Mouse (Mus musculus) forebrain, postnatal 0 days (tissue): ENCODE measurements around the gene Syce2. TPM values are rescaled to one million over a fixed set of nuclear protein-coding genes. Genes with fewer than 3 reads are reported as not detected.
A peak's percentile ranks its signal among the peaks of the same experiment; 100 is the strongest.

Experiments
- ATAC-seq: fragments of 200-750 bp; cut with Nextera tagmentation; 2 replicates; pipeline ENCODE4 v1.8.0; 2017; ENCODE audit warnings: mild to moderate bottlenecking, moderate library complexity
- DNase-seq: peaks from one replicate; pipeline ENCODE4 v3.0.0-alpha.2; 2015
- H3K27ac ChIP-seq: fragments of 300-500 bp; sonication (generic); 2 replicates; pipeline ENCODE4 v1.5.1; 2014; ENCODE audit warnings: low read depth, mild to moderate bottlenecking, antibody characterized with exemption, low read length, moderate library complexity, mixed read lengths
- H3K27me3 ChIP-seq: fragments of 300-500 bp; sonication (generic); 2 replicates; pipeline ENCODE4 v1.6.1; 2014; ENCODE audit warnings: mild to moderate bottlenecking, low read length, mixed read lengths; ENCODE audit not compliant: insufficient read depth
- H3K36me3 ChIP-seq: fragments of 300-500 bp; sonication (generic); 2 replicates; pipeline ENCODE4 v1.6.1; 2014; ENCODE audit warnings: mild to moderate bottlenecking, moderate library complexity; ENCODE audit not compliant: insufficient read depth
- H3K4me1 ChIP-seq: fragments of 300-500 bp; sonication (generic); 2 replicates; pipeline ENCODE4 v1.6.1; 2014; ENCODE audit warnings: antibody characterized with exemption; ENCODE audit not compliant: insufficient read depth
- H3K4me2 ChIP-seq: fragments of 300-500 bp; sonication (generic); 2 replicates; pipeline ENCODE4 v1.6.1; 2014; ENCODE audit warnings: low read depth, mild to moderate bottlenecking, moderate library complexity
- H3K4me3 ChIP-seq: fragments of 300-500 bp; sonication (generic); 2 replicates; pipeline ENCODE4 v1.5.1; 2014; ENCODE audit warnings: low read depth, low read length, mixed read lengths
- H3K9ac ChIP-seq: fragments of 300-500 bp; sonication (generic); 2 replicates; pipeline ENCODE4 v1.6.1; 2014; ENCODE audit warnings: mild to moderate bottlenecking
- H3K9me3 ChIP-seq: fragments of 300-500 bp; sonication (generic); 2 replicates; pipeline ENCODE4 v1.6.1; 2016; ENCODE audit warnings: low read length
- CTCF ChIP-seq: sonication (generic); IDR thresholded peaks from 2 replicates; pipeline ENCODE4 v1.5.1; 2016; ENCODE audit warnings: antibody characterized with exemption, control low read depth, low read depth
- WGBS: fragments of 180-500 bp; shearing (Covaris S2); extraction: QIAGEN DNeasy Blood & Tissue Kit; methylation state at CpG from one replicate; pipeline ENCODE4 v1.1.7; 2014; 5-methylcytosine and 5-hydroxymethylcytosine counted together
- polyA plus RNA-seq: library from polyadenylated mRNA; unstranded; fragments of >200 nt; fragmentation: Nextera tagmentation; extraction: Ambion mirVana; gene quantifications from 2 replicates; pipeline ENCODE4 v1.2.1, GENCODE M21; 2015
- total RNA-seq: library from RNA; depleted of rRNA; stranded (reverse); fragments of >200 nt; gene quantifications from 2 replicates; pipeline ENCODE4 v1.2.3, GENCODE M21; 2014

The Syce2 gene
- total and polyA plus RNA-seq, 2 experiments from 2014 or later = 27.5 to 77.9 TPM

DNA sequence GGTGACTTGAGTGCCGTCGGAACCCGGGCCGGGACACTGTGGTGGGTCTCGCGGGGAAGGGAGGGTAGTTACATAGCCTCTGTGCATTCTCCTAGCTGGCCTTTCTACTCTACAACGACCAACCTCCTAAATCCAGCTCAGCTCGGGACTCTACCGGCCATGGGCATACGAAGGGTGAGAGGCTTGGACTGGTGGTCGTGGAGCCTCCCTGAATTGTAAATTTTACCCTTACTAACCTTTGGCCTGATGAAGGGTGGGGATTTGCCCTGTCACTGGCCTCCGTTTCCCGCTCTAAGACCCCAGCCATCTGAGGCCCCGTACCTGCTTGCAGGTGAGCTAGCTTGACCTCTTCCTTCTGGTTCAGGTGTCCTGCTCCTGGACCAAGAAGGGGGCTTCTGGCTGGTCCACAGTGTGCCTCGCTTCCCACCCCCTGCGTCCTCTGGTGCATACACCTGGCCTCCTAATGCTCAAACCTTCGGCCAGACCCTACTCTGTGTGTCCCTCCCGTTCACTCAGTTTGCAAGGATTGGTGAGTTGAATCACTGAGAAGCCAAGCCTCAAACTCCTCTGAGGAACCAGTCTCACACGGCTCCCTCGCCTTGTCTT lies 37.4 kb downstream of the Syce2 start:
- no peak overlapping the region for H3K27ac ChIP-seq
- ATAC-seq (peak; percentile 6; the same call in 1 of the 2 replicates), DNase-seq (no peak)
- H3K9me3 ChIP-seq = no peaks in the 10 kb centered on the region
- H3K27me3 ChIP-seq = no peaks in the 10 kb centered on the region; the same call in 1 of the 2 replicates
- H3K4me2 ChIP-seq = peak overlapping the region; percentile 59
- WGBS = 56% methylated on average over 20 of the region's 20 CpGs
- H3K4me3 ChIP-seq = peak overlapping the region; percentile 30
- peaks cover 33% of the 10 kb centered on the region for H3K36me3 ChIP-seq
- peak overlapping the region; percentile 37; the same call in 1 of the 2 replicates for H3K9ac ChIP-seq
- H3K4me1 ChIP-seq = no peaks in the 10 kb centered on the region
- TF ChIP-seq CTCF = no peak

DNA sequence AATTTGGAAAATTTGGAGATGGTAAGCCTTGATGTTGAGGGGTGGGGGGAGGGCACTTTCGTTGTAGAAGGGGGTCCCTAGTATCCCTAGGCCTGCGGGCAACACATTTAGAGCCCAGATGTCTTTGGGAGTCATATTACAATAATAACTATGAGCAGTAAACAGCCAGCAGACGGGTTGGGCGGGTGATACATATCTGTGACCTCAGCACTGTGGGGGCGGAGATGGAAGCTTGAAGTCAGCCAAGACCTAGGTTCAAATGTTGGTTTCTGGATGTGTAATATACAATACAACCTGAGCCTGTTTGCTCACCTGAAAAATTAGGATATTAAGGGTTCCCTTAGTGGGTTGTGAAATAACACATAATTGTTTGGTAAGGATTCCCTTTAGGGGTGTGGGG lies 38.0 kb downstream of the Syce2 start:
- Histone ChIP-seq H3K4me3 (no peak overlapping the region), H3K4me1 (no peaks in the 10 kb centered on the region), H3K9ac (no peak overlapping the region), H3K36me3 (peaks cover 38% of the 10 kb centered on the region), H3K27me3 (peaks cover under 1% of the 10 kb centered on the region; the same call in 1 of the 2 replicates), H3K4me2 (no peak overlapping the region), H3K9me3 (no peaks in the 10 kb centered on the region), H3K27ac (no peak overlapping the region)
- WGBS = 84% methylated on average over 5 of the region's 5 CpGs
- ATAC-seq (no peak), DNase-seq (no peak)
- TF ChIP-seq CTCF = no peak

DNA sequence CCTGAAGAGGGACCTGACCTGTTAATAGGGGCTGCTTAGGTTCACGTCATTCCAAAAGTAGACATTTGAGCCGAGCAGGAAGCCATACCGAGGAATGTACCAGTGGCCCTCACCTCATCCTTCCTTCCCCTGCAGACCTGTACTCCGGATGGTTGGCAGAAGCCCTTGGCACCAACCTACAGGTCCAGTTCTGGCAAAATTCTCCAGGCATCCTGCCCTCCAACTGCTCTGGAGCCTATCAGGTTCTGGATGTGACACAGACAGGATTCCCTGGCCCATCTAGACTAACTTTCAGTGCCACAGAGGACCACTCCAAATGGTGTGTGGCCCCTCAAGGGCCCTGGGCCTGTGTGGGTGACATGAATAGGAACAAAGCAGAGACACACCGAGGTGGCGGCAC lies 38.6 kb downstream of the Syce2 start:
- H3K9ac ChIP-seq = no peak overlapping the region
- no peak overlapping the region for H3K27ac ChIP-seq
- DNase-seq (no peak), ATAC-seq (no peak)
- TF ChIP-seq CTCF = no peak
- H3K4me2 ChIP-seq = no peak overlapping the region
- WGBS = 89% methylated on average over 6 of the region's 6 CpGs
- no peaks in the 10 kb centered on the region for H3K4me1 ChIP-seq
- H3K9me3 ChIP-seq = no peaks in the 10 kb centered on the region
- peaks cover 44% of the 10 kb centered on the region for H3K36me3 ChIP-seq
- H3K27me3 ChIP-seq = peaks cover 4% of the 10 kb centered on the region
- no peak overlapping the region for H3K4me3 ChIP-seq

DNA sequence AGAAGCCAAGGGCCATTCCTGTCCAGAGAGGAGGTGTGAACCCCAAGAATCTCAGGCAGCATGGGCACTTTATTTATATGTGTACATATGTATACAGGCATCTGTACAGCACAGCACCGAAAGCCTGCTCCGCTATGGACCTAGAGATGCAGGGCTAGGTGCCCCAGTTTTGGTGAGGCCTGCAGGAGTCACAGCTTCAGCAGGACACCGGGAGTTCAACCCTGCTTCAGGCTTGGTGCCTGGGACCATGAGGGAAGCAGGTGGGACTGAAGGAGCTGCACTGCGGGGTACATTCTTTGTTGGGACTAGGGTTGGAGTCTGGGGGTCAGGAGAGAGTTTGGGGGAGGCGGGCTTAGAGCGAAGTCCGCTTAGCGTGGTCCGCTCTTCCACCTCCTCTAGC lies 39.9 kb downstream of the Syce2 start:
- H3K9ac ChIP-seq = no peak overlapping the region
- peaks cover 4% of the 10 kb centered on the region for H3K27me3 ChIP-seq
- H3K36me3 ChIP-seq = peaks cover 57% of the 10 kb centered on the region
- DNase-seq (no peak), ATAC-seq (no peak)
- H3K4me3 ChIP-seq = no peak overlapping the region
- H3K27ac ChIP-seq = no peak overlapping the region
- no peak overlapping the region for H3K4me2 ChIP-seq
- H3K9me3 ChIP-seq = no peaks in the 10 kb centered on the region
- no peaks in the 10 kb centered on the region for H3K4me1 ChIP-seq
- 86% methylated on average over 9 of the region's 9 CpGs for WGBS
- TF ChIP-seq CTCF = no peak

DNA sequence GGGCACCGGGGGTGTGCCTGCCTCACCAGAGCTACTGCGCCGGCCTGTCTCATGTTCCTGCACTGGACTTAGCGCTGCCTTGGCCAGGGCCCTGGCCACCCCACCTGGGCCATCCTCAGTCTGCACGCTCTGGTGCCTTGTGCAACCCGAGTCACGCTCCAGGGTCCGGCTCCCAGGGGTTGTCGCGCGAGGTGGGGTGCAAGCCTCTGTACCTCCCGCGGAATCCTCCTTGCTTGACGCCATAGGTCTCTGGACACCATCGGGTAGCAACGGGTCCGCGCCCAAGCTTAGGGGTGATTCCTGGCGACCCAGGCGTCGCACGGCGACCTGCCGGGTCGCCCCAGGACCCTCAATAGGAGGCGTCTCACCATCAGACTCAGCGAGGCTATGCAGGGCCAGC lies 40.5 kb downstream of the Syce2 start:
- peaks cover 62% of the 10 kb centered on the region for H3K36me3 ChIP-seq
- no peak overlapping the region for H3K4me3 ChIP-seq

DNA sequence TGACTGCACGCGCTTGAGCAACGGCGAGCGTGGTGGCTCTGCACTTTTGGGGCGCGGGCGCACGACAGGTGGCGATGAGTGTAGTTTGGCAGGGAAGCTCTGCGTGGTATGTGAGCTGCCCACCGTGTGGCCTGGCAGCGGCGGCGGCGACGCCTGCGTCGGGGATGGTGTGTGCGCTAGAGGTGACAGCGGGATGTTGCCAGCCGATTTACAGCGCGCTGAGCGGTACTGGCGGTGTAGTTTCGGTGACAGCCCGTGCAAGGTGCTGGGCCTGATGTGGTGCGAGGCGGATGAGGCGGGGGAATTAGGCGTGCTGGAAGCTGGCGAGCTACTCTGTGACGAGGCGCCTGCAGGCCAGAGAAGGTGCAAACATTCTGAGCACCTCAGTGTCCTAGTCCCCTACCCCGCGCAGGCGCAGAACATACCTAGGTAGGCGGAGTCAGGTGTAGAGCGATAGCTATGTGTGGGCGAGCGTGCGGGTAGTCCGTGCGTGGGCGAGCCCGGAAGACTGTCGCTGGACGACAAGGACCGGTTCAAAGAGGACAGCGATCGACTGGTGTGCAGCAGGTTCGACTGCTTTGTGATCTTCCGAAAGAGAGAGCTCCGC lies 41.1 kb downstream of the Syce2 start:
- WGBS = 7% methylated on average over 55 of the region's 55 CpGs
- no peaks in the 10 kb centered on the region for H3K4me1 ChIP-seq
- peak overlapping the region; percentile 5 for H3K4me3 ChIP-seq
- H3K9me3 ChIP-seq = no peaks in the 10 kb centered on the region
- H3K27ac ChIP-seq = no peak overlapping the region
- ATAC-seq (no peak), DNase-seq (peak; percentile 66)
- H3K27me3 ChIP-seq = peaks cover 4% of the 10 kb centered on the region
- H3K4me2 ChIP-seq = peak overlapping the region; percentile 34
- H3K36me3 ChIP-seq = peaks cover 68% of the 10 kb centered on the region
- no peak overlapping the region for H3K9ac ChIP-seq
- no peak for TF ChIP-seq CTCF

More for the DNA sequence above, 40.5 kb downstream of the Syce2 start:
- Histone ChIP-seq H3K27ac (no peak overlapping the region), H3K9me3 (no peaks in the 10 kb centered on the region), H3K4me2 (no peak overlapping the region), H3K4me1 (no peaks in the 10 kb centered on the region), H3K9ac (no peak overlapping the region), H3K27me3 (peaks cover 4% of the 10 kb centered on the region)
- no peak for ATAC-seq
- 36% methylated on average over 27 of the region's 27 CpGs for WGBS
- no peak for TF ChIP-seq CTCF
- no peak for DNase-seq

DNA sequence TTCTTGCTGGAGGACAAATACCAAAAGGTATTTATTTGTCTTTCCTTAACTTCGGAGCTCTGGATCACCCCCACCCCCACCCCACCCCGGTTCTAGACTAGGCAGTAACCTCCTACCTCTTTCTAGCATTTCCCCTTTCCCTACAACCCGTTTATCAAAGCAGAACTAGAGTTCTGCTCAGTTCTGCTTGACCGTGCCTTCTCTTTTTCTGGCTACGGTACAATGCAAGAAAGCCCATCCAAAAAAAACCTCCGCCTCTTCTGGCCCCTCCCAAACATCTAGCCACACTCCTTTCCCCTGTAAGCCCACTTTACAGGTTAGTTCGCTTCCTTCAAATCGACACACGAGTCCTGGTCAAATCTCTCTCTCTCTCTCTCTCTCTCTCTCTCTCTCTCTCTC lies 41.6 kb downstream of the Syce2 start:
- Histone ChIP-seq H3K36me3 (peaks cover 73% of the 10 kb centered on the region), H3K4me1 (no peaks in the 10 kb centered on the region), H3K4me2 (peak overlapping the region; percentile 34), H3K27me3 (peaks cover 4% of the 10 kb centered on the region), H3K4me3 (peak overlapping the region; percentile 5; the same call in 1 of the 2 replicates), H3K9ac (no peak overlapping the region), H3K9me3 (no peaks in the 10 kb centered on the region), H3K27ac (no peak overlapping the region)
- WGBS = 16% methylated on average over 9 of the region's 9 CpGs
- ATAC-seq = no peak
- no peak for DNase-seq
- no peak for TF ChIP-seq CTCF
